Mouse (Mus musculus) lung, adult 2 months (tissue): Measurements from ENCODE around the gene Fam131a.

Experiments used
- CTCF ChIP-seq: fragments of 200-500 bp; IDR thresholded peaks from 2 replicates; pipeline ENCODE4 v1.5.1; 2011; ENCODE audit warnings: mild to moderate bottlenecking, low read length, control low read depth; ENCODE audit not compliant: insufficient read depth
- POLR2A ChIP-seq: fragments of 200-500 bp; IDR thresholded peaks from 2 replicates; pipeline ENCODE4 v1.6.1; 2011; ENCODE audit warnings: low read depth, mild to moderate bottlenecking, control low read depth, low read length, borderline replicate concordance; ENCODE audit errors: extremely low read depth

DNA sequence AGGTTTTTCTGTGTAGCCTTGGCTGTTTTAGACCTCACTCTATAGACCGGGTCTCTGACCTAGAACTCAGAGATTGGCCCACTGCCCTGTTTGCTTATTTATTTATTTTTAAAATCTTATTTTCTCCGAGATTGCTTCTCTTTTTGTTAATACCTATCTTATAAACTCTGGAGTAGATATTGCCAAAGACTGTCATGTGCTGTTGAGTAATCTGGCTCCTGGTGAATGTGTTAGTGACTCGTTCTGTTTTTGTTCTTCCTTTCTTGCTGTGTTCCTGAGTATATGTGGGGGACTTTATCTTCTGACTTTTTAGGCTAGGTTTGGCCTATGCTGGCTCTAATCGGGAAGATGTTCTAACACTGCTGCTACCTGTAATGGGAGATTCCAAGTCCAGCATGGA, 35.4 kb upstream of the Fam131a start:
- TF ChIP-seq CTCF: no peak
- TF ChIP-seq POLR2A: no peak
